Mouse (Mus musculus): ENCODE measurements around the gene Itga9.

GRCm38 (mm10) chr9:118878596-118878995 lies 272.1 kb downstream of the Itga9 start:
- TF ChIP-seq CTCF (IDR thresholded peaks at IDR 0.05; ENCODE audit: low read depth) (no peak), EP300 (IDR thresholded peaks at IDR 0.05; ENCODE audit: low read depth) (no peak)

Data from liver, postnatal 0 days (tissue).